Mouse (Mus musculus) stomach, postnatal 0 days (tissue): ENCODE results near the gene Ermap.

Experiments used
- CTCF ChIP-seq: IDR thresholded peaks from 2 replicates; pipeline ENCODE4 v1.5.1; 2016; ENCODE audit warnings: antibody characterized with exemption, low read depth, mild to moderate bottlenecking, moderate library complexity
- EP300 ChIP-seq: optimal IDR thresholded peaks from 2 replicates; pipeline ENCODE3; 2016; ENCODE audit warnings: antibody characterized with exemption

DNA sequence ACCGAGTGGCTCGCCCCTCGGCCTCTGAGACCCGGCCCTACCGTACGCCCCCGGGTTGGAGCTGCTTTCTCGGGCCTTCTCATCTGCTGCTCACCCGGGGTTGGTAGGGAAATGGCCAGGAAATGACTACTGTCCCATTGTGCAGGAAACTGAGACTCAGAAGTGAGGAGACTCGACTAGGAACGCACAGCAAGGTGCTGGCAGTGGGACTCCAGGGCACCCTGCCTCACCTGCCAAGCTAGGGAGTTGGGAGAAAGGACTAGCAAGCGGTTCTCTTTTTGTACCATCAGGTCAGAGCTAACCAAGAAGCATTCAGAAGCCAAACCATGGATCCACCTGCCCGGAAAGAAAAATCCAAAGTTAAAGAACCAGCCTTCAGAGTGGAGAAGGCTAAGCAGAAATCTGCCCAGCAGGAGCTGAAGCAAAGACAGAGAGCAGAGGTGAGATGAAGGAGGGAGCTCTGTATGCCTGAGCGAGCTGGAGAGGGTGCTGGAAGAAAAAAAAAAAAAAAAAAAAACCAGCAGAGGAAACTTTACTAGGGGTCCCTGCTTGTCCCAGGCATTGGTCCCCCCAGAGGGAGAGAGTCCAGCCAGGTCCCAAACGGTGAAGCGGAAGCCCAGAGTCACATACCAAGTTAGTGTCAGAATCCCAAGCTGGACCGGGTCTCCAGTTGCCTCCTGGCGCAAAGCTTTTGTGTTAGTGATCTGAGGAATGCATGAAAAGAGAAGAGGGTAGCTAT lies 5.9 kb upstream of the Ermap start:
- TF ChIP-seq CTCF (no peak), EP300 (no peak)
